Mouse (Mus musculus) urinary bladder, adult 2 months (tissue): ENCODE measurements at regions not wholly inside any gene's neighbourhood (a gene's known extent, or its start where the extent isn't known, plus 50 kb on each side); places are given as distances from the start of the nearest gene placed in this dataset.

Experiments used
- DNase-seq: peaks from one replicate; pipeline ENCODE4 v3.0.0; 2022; ENCODE audit warnings: low spot score

- DNase-seq, result no peak
Measured at GRCm38 (mm10) chr15:61770721-61771542, 848.1 kb upstream of the A1bg start.

- no peak for DNase-seq
Measured at GRCm38 (mm10) chr15:61766544-61767094, 843.8 kb upstream of the A1bg start.

- DNase-seq, result no peak
Measured at GRCm38 (mm10) chr15:61753802-61754201, 831.0 kb upstream of the A1bg start.

GRCm38 (mm10) chr15:61723696-61724095 lies 800.9 kb upstream of the A1bg start:
- DNase-seq, result no peak

GRCm38 (mm10) chr15:61718486-61718885 lies 795.7 kb upstream of the A1bg start:
- no peak for DNase-seq

GRCm38 (mm10) chr15:61717216-61717615 lies 794.4 kb upstream of the A1bg start:
- DNase-seq, result no peak

GRCm38 (mm10) chr15:61713953-61714352 lies 791.1 kb upstream of the A1bg start:
- DNase-seq, result no peak

GRCm38 (mm10) chr15:61708928-61709327 lies 786.1 kb upstream of the A1bg start:
- DNase-seq, result no peak

- DNase-seq, result no peak
Measured at GRCm38 (mm10) chr15:61707952-61708351, 785.1 kb upstream of the A1bg start.

GRCm38 (mm10) chr15:61692679-61693078 lies 769.9 kb upstream of the A1bg start:
- no peak for DNase-seq

- no peak for DNase-seq
Measured at GRCm38 (mm10) chr15:61690425-61690824, 767.6 kb upstream of the A1bg start.

GRCm38 (mm10) chr15:61689776-61690397 lies 767.1 kb upstream of the A1bg start:
- no peak for DNase-seq

- DNase-seq, result no peak
Measured at GRCm38 (mm10) chr15:61682968-61683367, 760.2 kb upstream of the A1bg start.

- no peak for DNase-seq
Measured at GRCm38 (mm10) chr15:61670556-61670955, 747.7 kb upstream of the A1bg start.

- no peak for DNase-seq
Measured at GRCm38 (mm10) chr15:61660581-61660980, 737.8 kb upstream of the A1bg start.

- DNase-seq, result no peak
Measured at GRCm38 (mm10) chr15:61656951-61657350, 734.1 kb upstream of the A1bg start.

GRCm38 (mm10) chr15:61654846-61655245 lies 732.0 kb upstream of the A1bg start:
- DNase-seq, result no peak

GRCm38 (mm10) chr15:61653853-61654252 lies 731.0 kb upstream of the A1bg start:
- DNase-seq, result no peak

GRCm38 (mm10) chr15:61618638-61619500 lies 696.1 kb upstream of the A1bg start:
- DNase-seq, result no peak

- no peak for DNase-seq
Measured at GRCm38 (mm10) chr15:61610662-61611061, 687.9 kb upstream of the A1bg start.

GRCm38 (mm10) chr15:61609656-61610055 lies 686.8 kb upstream of the A1bg start:
- DNase-seq, result no peak

- no peak for DNase-seq
Measured at GRCm38 (mm10) chr15:61608301-61608731, 685.5 kb upstream of the A1bg start.
